In the genomic region with DNA sequence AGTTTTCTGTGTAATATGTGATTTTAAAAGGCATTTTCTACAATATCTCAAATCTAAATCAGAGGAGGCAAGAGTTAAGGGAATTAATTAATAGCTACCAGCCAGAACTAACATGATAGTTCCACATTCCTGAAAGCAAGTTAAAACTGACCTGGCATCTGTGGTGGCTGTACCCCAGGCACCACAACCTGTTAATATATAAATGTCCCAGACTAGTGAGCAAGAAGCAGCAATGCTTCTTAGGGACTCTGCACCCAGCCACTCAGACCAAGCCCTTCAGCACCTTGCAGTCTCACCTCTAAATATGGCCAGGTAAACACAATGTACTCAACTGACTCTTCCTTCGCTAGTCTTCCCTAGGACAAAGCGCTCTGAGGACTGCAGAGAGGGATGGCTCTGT, we compare ENCODE assay signal across 15 mouse cellular contexts.
"Had no signal": no experiment of that assay in that cellular context is flagged by ENCODE, and none has a peak within 500 bp of the region (broad histone marks: within the 10 kb centered on the region; RNA-seq: fewer than 3 reads in every experiment).

No protein-coding gene starts in this region.

- H3K9ac ChIP-seq: limb, embryonic 12.5 days; liver, embryonic 13.5 days; liver, postnatal 0 days; lung, embryonic 15.5 days; midbrain, embryonic 15.5 days; neural tube, embryonic 12.5 days had no signal

- H3K27me3 ChIP-seq: limb, embryonic 12.5 days; liver, embryonic 13.5 days; lung, embryonic 15.5 days; megakaryocyte, embryonic 14.5 days; midbrain, embryonic 15.5 days; neural tube, embryonic 12.5 days had no signal

- ATAC-seq: intestine, embryonic 16.5 days; liver, postnatal 0 days; midbrain, embryonic 15.5 days had no signal

- H3K4me2 ChIP-seq: limb, embryonic 12.5 days; liver, embryonic 13.5 days; lung, embryonic 15.5 days; midbrain, embryonic 11.5 days; midbrain, embryonic 15.5 days; neural tube, embryonic 12.5 days had no signal

- H3K4me3 ChIP-seq: layer of hippocampus, adult 2 months; limb, embryonic 12.5 days; liver, embryonic 13.5 days; lung, embryonic 15.5 days; megakaryocyte, embryonic 14.5 days; midbrain, embryonic 15.5 days; neural tube, embryonic 12.5 days had no signal

- DNase-seq: liver; liver, embryonic 13.5 days; liver, postnatal 0 days; lung, postnatal 14 days; thymus, postnatal 14 days had no signal

- H3K27ac ChIP-seq: layer of hippocampus, adult 2 months; limb, embryonic 12.5 days; liver, embryonic 13.5 days; lung, embryonic 15.5 days; macrophage; midbrain, embryonic 15.5 days; neural tube, embryonic 12.5 days; stomach, postnatal 0 days had no signal

- H3K36me3 ChIP-seq: midbrain, embryonic 15.5 days; neural tube, embryonic 12.5 days had no signal

- H3K9me3 ChIP-seq: limb, embryonic 12.5 days; liver, embryonic 13.5 days; lung, embryonic 15.5 days; megakaryocyte, embryonic 14.5 days; midbrain, embryonic 15.5 days; neural tube, embryonic 12.5 days had no signal
